ENCODE assay signal across 8 mouse cellular contexts in the genomic region with DNA sequence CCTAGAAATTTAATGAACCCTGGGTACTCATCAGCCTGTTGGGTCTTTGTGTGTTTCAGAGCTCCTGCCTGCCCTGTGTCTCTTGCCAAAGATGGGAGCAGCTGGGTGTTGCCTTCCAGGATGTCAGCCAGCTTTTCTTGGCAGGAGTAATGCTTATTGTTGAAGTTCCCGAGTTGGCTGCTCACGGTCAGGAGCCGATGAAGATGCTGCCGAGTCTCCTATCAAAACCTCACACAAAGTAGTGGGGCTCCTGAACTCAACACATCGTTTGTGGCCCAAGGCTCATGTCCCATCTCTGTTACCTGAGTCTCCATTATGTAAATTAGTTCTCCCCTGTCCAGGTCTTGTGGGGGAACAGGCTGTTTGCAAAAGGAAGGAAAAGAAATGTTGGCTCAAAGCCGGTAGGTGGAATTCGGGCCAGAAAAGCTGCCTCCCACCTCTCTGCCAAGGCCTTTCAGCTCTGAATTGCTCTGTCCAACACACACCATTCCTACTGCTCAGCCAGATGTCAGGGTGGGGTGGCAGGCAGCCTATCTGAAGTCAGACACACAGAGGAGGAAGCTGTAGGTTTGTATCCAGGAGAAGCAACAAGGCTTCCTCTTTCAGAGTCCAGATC.
DNase-seq lines count a peak whose midpoint lies in the region; ATAC-seq and TF ChIP-seq lines count a peak whose summit lies in the region.
"Had no signal": no experiment of that assay in that cellular context is flagged by ENCODE, and none has a peak within 500 bp of the region (broad histone marks: within the 10 kb centered on the region; RNA-seq: fewer than 3 reads in every experiment).

No protein-coding gene starts in this region.

- intact Hi-C loops in heart, postnatal 36 days (cut with DNase I): loop anchor here (5.0 kb wide), 1 partner anchor 187 kb away; a partner anchor contains a TSS

- no peak for ATAC-seq in limb, embryonic 14.5 days (ENCODE audit: low FRiP score, low read depth)
- ATAC-seq in CD4-positive, CD25-positive, alpha-beta regulatory T cell, adult 4 months: no peak

- DNase-seq in 3T3-L1 (ENCODE audit: low read depth, low spot score): peak; percentile 93
- peak; percentile 91 for DNase-seq in NIH3T3 (ENCODE audit: low read depth)
- peak; percentile 66 for DNase-seq in fat pad, adult 2 months (ENCODE audit: extremely low read depth, low read depth, low spot score)
- DNase-seq in heart, postnatal 36 days: peak; percentile 70 to 76
- DNase-seq in limb, embryonic 14.5 days (ENCODE audit: low spot score): peak; percentile 59
- DNase-seq in skeletal muscle tissue, adult 2 months (ENCODE audit: low read depth, low spot score): peak; percentile 71

- H3K27me3 ChIP-seq in limb, embryonic 14.5 days (ENCODE audit: control insufficient read depth, insufficient read depth, low read length): no peaks in the 10 kb centered on the region

- WGBS in limb, embryonic 14.5 days: 67% methylated on average over 7 of the region's 7 CpGs

- no peak overlapping the region for H3K9ac ChIP-seq in limb, embryonic 14.5 days (ENCODE audit: low read depth, low read length, severe bottlenecking)
- H3K9ac ChIP-seq: liver, embryonic 14.5 days had no signal

- H3K4me2 ChIP-seq in limb, embryonic 14.5 days (replicated peaks; ENCODE audit: low read depth, low read length, severe bottlenecking): no peak overlapping the region

- TF ChIP-seq POLR2A in limb, embryonic 14.5 days (IDR thresholded peaks at IDR 0.05; ENCODE audit: borderline replicate concordance, extremely low read depth, insufficient read depth, insufficient read length): no peak

- H3K4me3 ChIP-seq in limb, embryonic 14.5 days (replicated peaks; ENCODE audit: low read length): no peak overlapping the region

- no peaks in the 10 kb centered on the region for H3K9me3 ChIP-seq in limb, embryonic 14.5 days (ENCODE audit: control insufficient read depth, low read length)

- no peaks in the 10 kb centered on the region for H3K36me3 ChIP-seq in limb, embryonic 14.5 days (ENCODE audit: control insufficient read depth, insufficient read depth, low read length)

- H3K4me1 ChIP-seq in limb, embryonic 14.5 days (ENCODE audit: control insufficient read depth, insufficient read depth, low read length): peaks cover 8% of the 10 kb centered on the region; the same call in 1 of the 2 replicates

- 0 out of 2 replicates have a peak overlapping the region, but pooled peaks have one; percentile 16 for H3K27ac ChIP-seq in limb, embryonic 14.5 days (replicated peaks; ENCODE audit: low read depth, low read length)
- H3K27ac ChIP-seq: liver, embryonic 14.5 days had no signal
